Mouse (Mus musculus): ENCODE measurements around the gene Htatip2.

Htatip2 gene

DNA sequence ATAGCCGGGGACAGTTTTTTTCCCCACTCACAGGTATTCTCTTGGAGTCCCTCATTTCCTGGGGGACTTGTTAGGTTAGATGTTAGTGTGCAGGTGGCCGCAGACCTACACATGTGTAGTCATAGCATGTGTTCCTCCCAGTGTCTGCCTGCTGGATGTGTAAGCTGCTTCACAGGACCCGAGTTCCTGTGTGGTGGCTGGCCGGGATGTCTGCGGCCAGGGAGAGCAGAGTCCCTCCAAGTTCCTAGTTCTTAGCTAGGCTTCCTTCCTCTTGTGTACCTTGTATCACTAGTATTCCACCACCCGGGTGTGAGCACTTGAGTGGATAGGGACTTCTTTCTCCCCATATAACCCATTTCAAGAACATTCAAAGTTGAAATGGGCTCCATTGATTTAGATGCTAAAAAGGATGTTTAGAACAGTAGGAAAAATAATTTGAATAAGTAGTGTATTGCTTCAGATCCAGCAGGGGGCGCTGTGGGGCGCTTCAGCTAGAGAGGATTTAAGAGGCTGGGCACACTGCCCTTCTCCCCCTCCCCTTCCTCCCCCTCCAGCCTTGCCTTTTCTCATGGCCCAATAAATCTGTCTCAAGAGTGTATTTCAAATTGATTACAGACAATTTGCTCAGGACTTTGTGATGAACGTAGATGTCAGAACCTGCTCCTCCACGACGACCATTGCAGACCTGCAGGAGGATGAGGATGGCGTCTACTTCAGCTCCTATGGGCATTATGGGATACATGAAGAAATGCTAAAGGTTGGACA, 27.9 kb downstream of the Htatip2 start:
- DNase-seq: peak; percentile 35

DNA sequence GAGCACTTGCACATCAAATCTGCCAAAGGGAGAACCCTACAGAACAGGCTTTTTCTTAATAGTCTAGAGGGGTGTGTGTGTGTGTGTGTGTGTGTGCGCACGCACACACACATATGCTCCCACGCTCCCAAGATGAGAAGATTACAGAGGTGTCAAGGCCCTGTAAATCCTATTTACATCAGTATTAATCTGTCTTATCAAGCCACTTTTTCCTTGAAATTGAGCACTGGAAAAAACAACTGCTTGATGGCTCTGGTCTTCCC, 28.4 kb downstream of the Htatip2 start:
- DNase-seq: no peak

DNA sequence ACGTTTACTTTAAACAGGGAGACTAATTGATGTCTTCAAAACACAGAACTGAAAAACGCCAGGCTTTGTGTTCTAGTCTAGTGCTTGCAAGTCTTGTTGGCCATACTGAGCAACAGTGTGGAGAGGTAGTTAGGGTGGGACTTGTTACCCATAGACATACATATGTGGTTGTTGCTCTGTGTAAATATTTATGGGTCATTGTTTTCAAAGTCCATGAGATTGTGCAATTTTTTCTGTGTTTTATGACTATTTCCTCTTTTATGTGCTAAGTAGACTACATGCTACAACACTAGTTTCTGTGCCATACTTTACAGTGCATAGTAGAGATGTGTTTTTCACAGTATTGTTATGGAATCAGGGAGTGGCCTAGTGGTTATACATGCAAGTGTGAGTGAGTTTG, 35.4 kb downstream of the Htatip2 start:
- DNase-seq: no peak

DNA sequence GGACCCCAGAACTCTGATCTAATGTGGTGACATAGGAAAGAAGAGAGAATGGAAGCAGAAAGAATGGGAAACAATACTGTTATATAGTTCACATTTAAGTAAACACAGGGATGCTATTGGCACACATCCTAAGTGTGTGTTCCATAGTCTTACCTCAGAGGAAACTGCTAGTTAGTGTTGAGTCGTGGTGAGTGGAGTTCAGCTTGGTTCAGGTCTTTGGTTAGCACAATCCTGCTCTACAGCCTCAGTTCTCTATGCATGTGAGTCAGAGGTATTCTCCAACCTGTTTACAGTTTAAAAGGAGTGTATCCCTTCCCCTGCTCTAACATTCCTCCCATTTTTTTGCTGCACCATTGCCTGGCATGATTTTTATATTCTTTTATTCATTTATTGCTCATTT, 38.3 kb downstream of the Htatip2 start:
- no peak for DNase-seq

DNA sequence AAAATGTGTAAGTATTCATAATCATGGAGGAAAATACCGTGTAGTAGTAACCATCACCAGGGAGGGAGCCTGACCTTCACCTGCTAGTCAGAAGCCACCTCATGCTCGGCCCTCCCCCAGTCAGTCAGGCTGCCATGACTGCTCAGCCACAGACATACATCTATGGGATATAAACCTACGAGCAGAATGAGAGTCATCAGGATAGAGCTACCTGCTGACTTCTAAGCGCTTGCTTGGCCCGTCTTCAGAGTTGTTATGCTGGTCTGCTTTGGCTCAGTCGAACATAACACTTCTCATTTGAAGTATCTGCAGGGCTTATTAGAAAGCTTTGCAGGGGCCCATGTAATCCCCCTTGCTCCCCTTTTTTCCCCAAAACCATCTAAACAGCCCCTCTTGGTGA, 44.6 kb downstream of the Htatip2 start:
- no peak for DNase-seq

DNA sequence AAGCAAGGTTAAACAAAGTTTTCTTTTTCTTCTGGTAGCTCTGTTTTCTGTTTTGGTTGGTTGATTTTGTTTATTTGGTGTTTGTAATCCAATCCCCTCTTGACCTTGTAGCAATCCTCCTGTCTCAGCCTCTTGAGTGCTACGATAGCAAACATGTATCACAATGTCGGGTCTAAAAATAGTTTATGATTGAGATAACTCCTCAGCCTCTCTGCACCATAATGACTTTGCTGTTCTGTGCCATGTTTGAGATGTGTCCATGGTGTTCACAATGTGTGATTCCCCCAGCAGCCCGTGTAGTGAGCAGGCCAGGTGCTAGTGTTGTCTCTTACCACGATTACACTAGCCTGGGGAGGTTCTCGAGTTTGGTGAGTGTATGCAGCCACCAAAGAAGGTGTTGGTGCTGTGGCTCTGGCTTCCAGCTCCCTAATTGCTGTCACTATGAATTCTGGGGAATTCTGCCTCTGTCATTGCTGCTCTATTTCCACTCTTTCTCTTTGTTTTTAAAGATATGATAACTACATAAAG, 45.8 kb downstream of the Htatip2 start:
- no peak for DNase-seq

DNA sequence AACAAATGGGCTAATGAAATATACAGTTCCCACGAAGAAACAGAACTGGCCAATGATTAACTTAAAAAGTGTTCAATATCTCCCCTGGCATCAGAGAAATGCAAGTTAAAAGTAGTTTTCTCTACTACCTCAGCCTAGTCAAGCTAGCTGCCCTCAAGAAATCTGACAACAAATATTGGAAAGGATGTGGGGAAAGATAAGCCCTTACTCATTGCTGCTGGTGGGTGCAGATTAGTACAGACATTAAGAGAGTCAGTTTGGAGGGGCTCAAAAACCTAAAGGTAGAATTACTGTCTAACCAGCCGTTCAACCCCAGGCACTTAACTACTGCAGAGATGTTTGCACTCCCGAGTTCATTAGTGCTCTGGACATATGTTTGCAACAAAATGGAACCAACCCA, 46.7 kb downstream of the Htatip2 start:
- no peak for DNase-seq

DNA sequence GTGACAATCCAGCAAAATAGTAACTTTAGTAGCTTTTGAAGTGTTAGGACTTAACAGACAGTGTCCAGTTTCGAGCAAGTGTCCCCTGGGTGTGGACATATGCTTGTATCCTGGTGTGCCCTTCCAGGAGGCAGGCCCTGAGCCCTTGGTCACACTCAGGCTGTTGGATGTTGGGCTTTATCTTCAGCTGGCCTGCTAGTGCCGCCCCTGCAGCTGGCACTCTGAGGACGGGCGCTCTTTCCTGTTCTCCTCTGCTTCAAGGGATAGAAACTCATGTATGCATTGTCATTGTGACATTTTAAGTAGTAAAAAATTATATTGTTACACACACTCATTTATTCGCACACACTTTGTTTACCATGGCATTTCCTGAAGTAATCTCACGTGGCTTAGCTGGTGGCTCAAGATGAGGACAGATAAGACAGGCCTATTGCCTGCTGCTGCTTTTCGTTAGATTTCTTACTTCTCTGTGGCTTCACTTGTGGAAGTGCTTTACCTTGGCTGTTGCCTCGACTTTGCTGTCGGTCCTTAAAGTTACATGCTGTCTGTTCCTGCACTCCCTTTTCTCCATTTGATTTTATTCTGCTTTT, 48.3 kb downstream of the Htatip2 start:
- DNase-seq: no peak

DNA sequence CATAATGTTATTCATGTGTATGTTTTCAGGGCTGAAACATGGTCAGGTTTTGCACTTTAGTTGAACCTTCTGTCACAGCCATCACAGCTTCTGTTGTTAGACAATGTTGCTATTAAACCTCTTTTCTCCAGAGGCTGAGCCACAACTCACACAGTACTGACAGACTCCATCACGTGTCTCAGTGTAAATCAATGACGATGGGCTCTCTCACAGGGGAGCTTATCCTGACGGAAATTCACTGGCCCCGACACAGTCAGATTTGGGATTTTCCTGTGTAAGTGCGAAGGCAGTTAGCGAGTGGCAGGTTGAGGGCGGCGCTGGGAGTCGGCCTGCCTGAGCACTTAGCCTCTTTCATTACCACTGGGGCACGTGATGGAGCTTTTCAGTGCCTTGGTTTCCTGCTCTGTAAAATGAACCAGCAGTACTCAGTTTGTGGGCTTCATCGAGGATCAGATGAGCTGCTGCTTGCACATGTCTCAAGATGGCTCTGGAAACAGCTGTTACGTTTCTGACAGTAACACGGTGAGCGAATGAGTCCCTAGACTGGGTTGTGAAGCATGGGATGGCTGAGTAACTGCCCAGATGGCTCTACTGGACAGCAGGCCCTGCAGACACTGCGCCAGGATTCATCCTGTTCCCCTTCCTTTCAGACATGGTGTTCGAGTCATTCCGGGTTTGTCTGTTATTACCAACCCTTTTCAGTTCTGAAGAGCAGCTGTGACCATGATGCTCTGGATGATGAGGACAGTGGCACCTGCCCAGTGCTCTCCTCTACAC, 49.1 kb downstream of the Htatip2 start:
- no peak for DNase-seq

DNA sequence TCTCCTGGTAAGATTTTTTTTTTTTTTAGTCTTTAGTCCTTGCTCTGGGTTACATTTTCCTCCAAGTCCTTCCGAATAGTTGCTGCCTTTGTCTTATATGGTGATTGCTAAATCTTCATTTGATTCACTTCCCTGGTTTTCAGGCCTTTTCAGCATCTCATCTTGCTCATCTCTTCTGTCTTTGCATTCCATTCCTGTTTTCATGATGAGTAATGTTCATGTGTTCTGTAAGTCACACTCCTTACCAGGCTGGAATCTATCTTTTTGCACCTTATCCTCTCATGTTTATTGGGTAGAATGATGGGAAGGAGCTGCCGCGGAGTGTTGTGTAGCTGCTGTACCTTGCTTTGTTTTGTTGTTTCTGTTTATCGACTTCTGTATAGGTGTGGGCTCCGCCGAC, 50.2 kb downstream of the Htatip2 start:
- no peak for DNase-seq

DNA sequence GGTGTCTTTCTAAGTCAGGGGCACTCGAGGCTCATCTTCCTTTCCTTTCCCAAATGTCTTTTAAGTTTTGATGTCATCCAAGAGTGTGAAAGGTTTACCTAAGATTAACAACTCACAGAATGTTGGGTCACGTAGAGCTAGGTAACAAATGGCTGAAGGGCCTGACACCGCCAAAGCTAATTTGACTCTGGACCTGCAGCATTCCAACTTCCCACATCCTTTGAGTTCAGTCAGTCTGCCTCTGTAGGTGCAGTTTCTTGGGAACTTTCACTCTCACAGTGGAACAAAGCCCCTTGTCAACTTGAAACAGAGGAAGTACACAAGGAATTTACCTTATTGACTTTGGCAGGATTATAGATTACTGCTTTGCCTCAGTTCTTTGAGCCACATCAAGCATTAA, 50.6 kb downstream of the Htatip2 start:
- no peak for DNase-seq

DNA sequence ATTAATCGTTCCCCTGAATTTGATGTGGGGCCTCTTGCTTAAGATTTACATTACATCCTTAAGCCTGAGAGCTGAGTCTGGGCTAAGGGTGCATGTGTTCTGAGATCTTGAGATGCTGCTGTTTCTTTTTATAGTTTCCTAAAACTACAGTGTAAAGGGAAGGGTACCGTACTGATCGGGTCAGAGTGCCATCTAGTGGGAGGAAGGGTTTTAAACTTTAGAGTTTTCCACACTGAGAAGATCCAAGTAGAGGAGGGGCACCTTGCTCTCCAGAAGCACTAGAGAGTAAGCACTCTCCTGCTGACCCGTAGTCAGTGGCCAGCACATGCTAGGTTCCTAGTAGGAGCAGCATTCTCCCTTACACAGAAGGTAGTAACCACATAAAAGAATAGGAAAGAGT, 52.4 kb downstream of the Htatip2 start:
- DNase-seq: peak; percentile 22

DNA sequence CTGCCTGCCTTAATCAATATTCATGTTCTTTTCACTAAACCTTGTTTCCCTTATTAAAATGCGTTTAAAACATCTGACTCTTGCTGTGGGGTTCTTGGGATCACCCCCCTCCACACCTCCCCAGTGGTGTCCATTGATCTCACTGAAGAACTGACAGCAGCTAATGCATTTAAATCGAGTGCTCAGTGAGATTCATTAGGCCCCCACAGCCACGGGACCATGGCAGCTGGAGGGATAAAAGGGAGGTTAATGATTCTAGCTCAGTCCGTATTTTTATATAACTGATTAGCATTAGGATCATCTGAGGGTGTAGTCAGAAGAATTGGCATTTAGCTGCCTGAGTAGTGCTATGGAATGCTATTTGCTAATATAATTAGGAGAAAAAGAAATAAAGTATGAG, 60.5 kb downstream of the Htatip2 start:
- DNase-seq: no peak

DNA sequence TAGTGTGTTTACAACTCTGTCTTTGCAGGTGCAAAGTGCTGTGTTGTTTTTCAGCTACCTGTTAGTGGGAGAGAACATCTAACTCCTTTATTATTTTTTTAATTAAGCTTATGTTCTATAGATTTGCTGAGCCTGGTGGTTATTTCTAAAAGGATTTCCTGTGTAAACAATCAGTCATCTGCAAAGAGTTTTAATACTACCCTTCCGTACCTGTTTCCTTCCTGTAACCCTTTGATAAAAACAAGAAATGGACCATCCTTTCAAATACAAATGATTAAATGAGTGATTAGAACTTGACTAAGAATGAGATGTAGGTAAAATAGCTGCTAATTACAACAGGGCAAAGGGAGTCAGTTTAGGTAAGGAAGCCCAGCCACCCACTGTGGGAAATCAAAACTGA, 62.5 kb downstream of the Htatip2 start:
- DNase-seq: no peak

DNA sequence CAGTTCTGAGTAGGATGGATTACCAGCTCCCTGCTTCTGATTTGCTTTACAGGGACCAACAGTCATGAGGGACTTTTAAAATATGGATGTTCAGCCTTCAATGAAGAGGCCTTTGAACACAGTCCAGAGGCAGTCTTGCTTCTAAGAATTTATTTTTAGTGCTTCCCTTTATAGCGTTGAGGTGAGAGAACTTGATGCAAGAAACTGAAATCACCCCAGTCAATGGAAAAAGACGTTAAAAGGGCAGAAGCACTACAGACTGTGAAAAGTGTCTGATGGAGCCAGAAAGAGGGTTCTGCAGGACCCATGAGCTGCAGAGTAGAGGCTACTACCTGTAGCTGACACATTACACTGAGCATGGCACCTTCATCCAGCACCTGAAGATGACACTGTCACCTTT, 63.1 kb downstream of the Htatip2 start:
- DNase-seq: no peak

Data from kidney, adult 9 months (tissue).